Mouse (Mus musculus) kidney, postnatal 10 days (tissue): Measurements from ENCODE around the gene Ccdc85c.

Source experiments
- DNase-seq: peaks from one replicate; pipeline ENCODE4 v3.0.0; 2021; ENCODE audit warnings: mixed read lengths

The Ccdc85c gene

DNA sequence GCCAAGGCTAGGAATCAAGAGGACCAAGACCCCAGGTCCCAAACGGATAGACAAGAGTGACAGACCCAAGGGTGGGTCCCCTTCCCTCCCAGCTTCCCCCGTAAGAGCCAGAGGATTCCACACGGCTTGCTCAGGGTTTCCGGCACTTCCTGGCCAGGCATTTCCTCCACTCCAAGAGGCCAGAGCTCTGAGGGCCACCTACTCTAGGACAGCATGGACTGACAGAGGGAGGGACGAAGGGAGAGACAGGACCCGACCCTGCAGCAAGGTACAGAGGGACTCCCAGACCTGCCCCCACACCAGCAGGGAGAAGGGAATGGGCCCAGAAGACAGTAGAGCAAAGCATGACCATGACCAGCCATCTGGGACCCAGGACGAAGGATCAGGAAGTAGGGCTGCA, 7.6 kb downstream of the Ccdc85c start:
- no peak for DNase-seq

DNA sequence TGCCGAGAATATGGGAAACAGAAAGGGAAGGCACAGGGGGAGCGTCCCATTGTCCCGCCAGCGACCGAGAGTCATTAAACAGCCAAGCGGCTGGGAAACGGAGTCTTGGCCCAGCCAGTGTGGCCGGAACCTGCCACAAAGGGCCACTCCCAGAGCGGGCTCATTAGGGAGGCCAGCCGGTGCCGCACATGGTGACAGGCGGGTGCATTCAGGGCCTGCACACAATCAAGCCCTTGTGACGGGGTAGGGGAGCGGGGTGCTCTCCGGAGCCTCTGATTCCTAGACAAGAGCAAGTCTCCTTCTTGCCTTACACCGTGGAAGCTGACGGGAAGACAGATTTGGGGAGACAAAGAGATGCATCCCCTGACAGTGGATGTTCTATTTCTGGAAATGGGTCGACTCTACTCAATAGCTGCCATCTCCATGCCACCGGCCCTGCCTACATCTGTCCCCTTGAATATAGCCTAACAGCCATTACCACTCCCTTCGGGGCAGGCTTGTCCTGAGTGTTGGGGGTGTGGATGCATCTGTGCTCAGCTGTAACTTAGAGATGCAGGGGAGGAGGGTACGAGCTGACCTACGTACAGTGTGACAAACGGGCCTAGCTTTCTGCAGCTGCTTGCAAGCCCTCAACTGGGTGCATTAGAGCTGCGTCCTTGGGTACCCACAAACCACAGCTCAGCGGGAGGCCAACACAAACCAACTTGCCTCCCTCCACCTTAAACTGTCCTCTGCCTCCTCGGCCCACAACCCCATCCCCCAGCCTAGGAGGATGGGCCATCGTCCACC, 9.2 kb downstream of the Ccdc85c start:
- peak; percentile 55 for DNase-seq

- no peak for DNase-seq
Measured at GRCm38 (mm10) chr12:108264918-108265317, 10.3 kb downstream of the Ccdc85c start.

GRCm38 (mm10) chr12:108260950-108261349, 14.3 kb downstream of the Ccdc85c start:
- DNase-seq, result no peak

GRCm38 (mm10) chr12:108259322-108260049, 15.7 kb downstream of the Ccdc85c start:
- no peak for DNase-seq

- no peak for DNase-seq
Measured at GRCm38 (mm10) chr12:108256734-108257133, 18.5 kb downstream of the Ccdc85c start.

DNA sequence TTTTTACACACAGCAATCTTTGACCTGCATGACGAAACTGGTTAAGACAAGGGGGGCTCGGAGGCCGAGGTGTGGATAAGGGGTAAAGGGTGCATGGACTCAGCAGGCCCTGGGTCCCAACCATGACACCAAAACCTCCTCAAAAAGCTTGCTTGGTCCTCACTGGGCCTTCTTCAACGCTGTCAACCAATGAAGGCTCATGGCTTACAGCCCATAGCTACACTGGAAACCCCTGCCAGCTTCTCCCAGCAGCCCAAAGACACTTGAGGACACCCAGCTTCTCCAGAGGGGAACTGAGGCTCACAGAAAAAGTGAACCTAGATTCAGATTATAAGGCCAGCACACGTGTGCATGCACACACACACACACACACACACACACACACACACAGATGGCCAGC, 19.3 kb downstream of the Ccdc85c start:
- DNase-seq, result no peak

GRCm38 (mm10) chr12:108255511-108255919, 19.7 kb downstream of the Ccdc85c start:
- DNase-seq, result peak; percentile 71

DNA sequence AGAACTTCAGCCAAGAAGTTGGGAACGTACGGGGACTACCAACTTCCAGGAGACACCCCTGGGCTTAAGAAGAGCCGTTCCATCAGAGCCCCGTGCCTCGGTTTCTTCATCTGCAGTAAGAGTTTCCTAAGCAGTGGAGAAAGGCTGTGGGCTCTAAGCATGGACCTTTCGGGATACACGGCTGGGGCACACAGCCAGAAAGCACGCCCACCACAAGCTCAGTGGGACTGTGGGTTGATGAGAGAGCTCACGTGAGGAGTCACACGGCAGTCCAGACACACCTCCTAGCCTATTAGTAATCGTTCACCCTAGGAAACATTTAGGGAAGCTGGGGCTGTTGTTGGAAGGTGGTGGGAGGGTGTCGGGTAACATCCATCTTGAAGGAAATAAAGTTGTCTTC, 22.2 kb downstream of the Ccdc85c start:
- no peak for DNase-seq

- DNase-seq, result no peak
Measured at GRCm38 (mm10) chr12:108251825-108252542, 23.2 kb downstream of the Ccdc85c start.

- DNase-seq, result no peak
Measured at GRCm38 (mm10) chr12:108251034-108251792, 24.0 kb downstream of the Ccdc85c start.

DNA sequence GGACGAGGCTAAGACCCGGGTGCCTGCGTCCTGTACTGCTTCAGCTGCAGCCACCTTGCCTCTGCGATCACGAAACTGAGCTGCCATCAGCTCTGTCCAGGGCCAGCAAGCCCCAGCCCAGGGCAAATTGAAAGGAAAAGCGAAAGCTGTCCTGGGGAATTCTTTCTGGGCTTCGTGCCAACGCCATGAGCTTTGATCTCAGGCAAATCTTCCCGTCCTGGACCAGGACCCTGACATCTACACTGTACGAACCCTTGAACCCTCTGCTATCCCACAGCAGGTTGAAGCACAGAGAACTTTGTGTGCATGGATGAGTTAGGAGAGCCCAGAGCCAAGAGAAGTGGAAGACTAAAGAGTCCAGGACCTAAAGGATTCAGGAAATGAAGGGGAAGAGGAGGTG, 25.7 kb downstream of the Ccdc85c start:
- peak; percentile 93 for DNase-seq

- no peak for DNase-seq
Measured at GRCm38 (mm10) chr12:108249019-108249418, 26.2 kb downstream of the Ccdc85c start.

DNA sequence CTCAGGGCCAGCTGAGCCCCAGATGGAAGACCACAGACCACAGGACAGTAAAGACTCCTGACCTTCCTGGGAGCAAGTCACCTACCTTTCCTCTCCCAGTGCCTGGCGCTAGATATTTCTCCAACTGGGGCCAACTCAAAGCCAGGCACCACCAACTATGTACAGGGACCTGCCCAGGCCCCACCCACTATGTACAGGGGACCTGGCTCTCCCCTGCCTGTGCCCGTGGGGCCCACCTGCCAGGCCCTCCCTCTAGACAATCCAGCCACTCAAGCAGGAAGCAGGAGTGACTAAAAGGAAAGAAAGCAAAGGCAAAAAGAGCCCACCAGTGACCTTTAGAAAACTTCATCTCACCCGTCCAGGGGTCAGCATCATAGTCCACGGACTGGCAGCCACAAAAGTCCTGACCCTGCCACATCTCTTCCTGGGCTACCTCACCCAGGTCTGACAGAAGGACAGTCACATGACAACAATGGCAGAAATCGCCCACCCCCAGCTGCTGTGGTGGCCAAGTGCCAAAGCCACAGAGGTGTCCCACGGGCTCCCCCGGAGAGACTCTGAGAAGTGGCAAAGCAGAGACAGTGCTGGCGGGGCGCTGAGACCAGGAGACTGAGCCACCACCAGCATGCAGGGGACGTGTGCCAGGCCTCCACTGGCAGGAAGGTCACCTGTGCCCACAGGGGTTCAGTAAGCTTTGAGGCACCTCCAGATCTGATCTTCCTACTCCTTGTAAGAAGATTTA, 28.3 kb downstream of the Ccdc85c start:
- DNase-seq, result peak; percentile 44

DNA sequence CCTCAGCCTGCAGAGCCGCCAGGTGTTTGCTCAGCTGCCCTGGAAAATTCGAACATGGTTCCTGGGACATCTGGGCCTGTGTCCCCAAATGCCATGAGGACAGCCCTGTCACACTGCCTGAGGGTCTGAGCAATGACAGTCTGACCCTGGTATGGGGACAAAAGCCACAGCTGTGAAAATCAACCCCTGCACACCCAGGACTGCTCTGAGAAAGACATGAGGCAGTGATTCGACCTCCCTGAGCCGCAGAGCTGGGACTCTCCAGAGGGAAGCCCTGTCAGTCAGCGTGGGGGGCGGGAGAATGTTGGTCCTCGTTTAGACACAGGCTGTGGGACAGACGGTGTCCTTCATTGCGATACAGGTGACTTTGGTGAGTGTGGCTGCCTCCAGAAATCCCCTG, 29.6 kb downstream of the Ccdc85c start:
- no peak for DNase-seq

DNA sequence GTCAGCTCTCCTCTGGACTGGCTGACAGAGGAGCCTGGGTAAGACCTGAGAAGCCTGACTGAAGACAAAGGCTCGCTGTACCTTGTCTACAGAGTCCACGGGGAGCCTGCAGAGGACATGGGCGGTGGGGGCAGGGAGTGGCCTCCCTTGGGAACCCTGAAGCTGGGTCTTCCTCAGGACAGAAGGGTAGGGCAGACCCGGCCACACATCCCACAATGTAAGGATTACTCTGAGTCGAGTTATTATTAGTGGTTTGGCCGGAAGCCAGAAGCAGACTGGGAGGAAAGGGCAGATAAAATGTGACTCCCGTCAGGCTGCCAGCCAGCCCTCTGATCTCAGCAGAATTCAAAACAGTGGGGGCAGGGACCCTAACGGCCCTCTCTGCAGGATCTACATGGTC, 30.4 kb downstream of the Ccdc85c start:
- peak; percentile 90 for DNase-seq

GRCm38 (mm10) chr12:108242243-108242745, 32.9 kb downstream of the Ccdc85c start:
- no peak for DNase-seq

- no peak for DNase-seq
Measured at GRCm38 (mm10) chr12:108241626-108242025, 33.6 kb downstream of the Ccdc85c start.

- DNase-seq, result no peak
Measured at GRCm38 (mm10) chr12:108240953-108241588, 34.2 kb downstream of the Ccdc85c start.

DNA sequence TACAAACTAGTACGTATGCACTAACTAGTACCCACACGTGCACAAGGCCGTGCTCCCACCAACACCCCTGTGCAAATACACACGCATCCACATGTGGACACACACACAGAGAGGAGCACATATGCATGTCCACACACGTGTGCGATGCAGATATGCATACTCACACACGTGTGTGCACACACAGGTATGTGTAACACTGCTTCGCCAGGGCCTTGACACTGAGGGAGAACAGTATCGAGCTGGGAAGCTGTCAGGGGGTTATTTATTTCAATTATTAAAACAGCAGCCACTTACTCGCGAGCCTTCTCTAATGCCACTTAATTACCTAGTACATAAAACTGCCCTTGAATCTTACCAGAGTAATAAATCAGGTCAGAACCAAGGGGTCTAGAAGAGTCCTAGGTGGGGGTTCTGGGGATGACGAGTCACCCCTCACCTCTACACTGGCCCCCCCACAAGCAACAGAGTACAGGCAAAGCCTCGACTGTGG, 34.8 kb downstream of the Ccdc85c start:
- DNase-seq, result no peak

- peak; percentile 61 for DNase-seq
Measured at GRCm38 (mm10) chr12:108239441-108239840, 35.8 kb downstream of the Ccdc85c start.
